Mouse (Mus musculus): ENCODE data around the gene Bloc1s4.

- TF ChIP-seq CTCF (IDR thresholded peaks at IDR 0.05; ENCODE audit: extremely low read depth, insufficient read length, insufficient replicate concordance, low read depth, low read length) (no peak), POLR2A (IDR thresholded peaks at IDR 0.05; ENCODE audit: low read depth, low read length) (no peak)
Measured at GRCm38 (mm10) chr5:36778901-36779300, 30.5 kb upstream of the Bloc1s4 start.

Measured in small intestine, adult 2 months (tissue).